ENCODE assay signal across 8 mouse cellular contexts in genomic region chr12:8386451-8387011, GRCm38 (mm10).
DNase-seq lines count a peak whose midpoint lies in the region; ATAC-seq and TF ChIP-seq lines count a peak whose summit lies in the region.

No protein-coding gene starts in this region.

- no peak for TF ChIP-seq EP300 in stomach, postnatal 0 days (optimal IDR thresholded peaks at IDR 0.05)

- no peak overlapping the region for H3K4me2 ChIP-seq in embryonic facial prominence, embryonic 12.5 days (replicated peaks)
- H3K4me2 ChIP-seq in stomach, postnatal 0 days (replicated peaks; ENCODE audit: low read depth): no peak overlapping the region

- no peak for TF ChIP-seq CTCF in stomach, postnatal 0 days (IDR thresholded peaks at IDR 0.05; ENCODE audit: low read depth)

- no peaks in the 10 kb centered on the region for H3K36me3 ChIP-seq in embryonic facial prominence, embryonic 12.5 days
- H3K36me3 ChIP-seq in stomach, postnatal 0 days (ENCODE audit: control insufficient read depth, insufficient read depth, low read length): no peaks in the 10 kb centered on the region

- no peak overlapping the region for H3K4me3 ChIP-seq in embryonic facial prominence, embryonic 12.5 days
- H3K4me3 ChIP-seq in stomach, postnatal 0 days (ENCODE audit: low read depth, low read length): no peak overlapping the region

- peak; percentile 70 for ATAC-seq in embryonic facial prominence, embryonic 12.5 days (ENCODE audit: insufficient number of reproducible peaks, insufficient read depth, low FRiP score, low TSS enrichment)
- ATAC-seq in stomach, postnatal 0 days (ENCODE audit: low FRiP score, low TSS enrichment): peak; percentile 79

- H3K4me1 ChIP-seq in embryonic facial prominence, embryonic 12.5 days: peaks cover 6% of the 10 kb centered on the region; the same call in 1 of the 2 replicates
- H3K4me1 ChIP-seq in stomach, postnatal 0 days (replicated peaks; ENCODE audit: control insufficient read depth, insufficient read depth): no peaks in the 10 kb centered on the region; the same call in 1 of the 2 replicates

- WGBS in embryonic facial prominence, embryonic 12.5 days: 33% methylated on average over 6 of the region's 6 CpGs
- WGBS in stomach, postnatal 0 days: 44% methylated on average over 6 of the region's 6 CpGs

- DNase-seq in kidney, adult 8-10 months: peak; percentile 30 to 38
- no peak for DNase-seq in kidney, adult 18-20 months
- DNase-seq in heart, postnatal 25 days (ENCODE audit: low spot score): peak; percentile 65
- peak; percentile 21 for DNase-seq in liver
- no peak for DNase-seq in stomach, postnatal 0 days (ENCODE audit: low spot score)
- DNase-seq in ovary, postnatal 36 days (ENCODE audit: low spot score): no peak
- DNase-seq in cerebellum, postnatal 4 days (ENCODE audit: low spot score in 2 of 2): no peak

- intact Hi-C loops in heart, postnatal 25 days (cut with DNase I): loop anchor here (5.0 kb wide), 1 partner anchor 59 kb away; no protein-coding TSS in a partner anchor

- H3K9me3 ChIP-seq in embryonic facial prominence, embryonic 12.5 days: 0 out of 2 replicates have a peak, but pooled peaks cover under 1% of the 10 kb centered on the region
- no peaks in the 10 kb centered on the region for H3K9me3 ChIP-seq in stomach, postnatal 0 days (ENCODE audit: control insufficient read depth, low read length)

- H3K27me3 ChIP-seq in embryonic facial prominence, embryonic 12.5 days: no peaks in the 10 kb centered on the region
- no peaks in the 10 kb centered on the region for H3K27me3 ChIP-seq in stomach, postnatal 0 days (ENCODE audit: control insufficient read depth, insufficient read depth, low read length)

- no peak overlapping the region for H3K9ac ChIP-seq in embryonic facial prominence, embryonic 12.5 days
- H3K9ac ChIP-seq in stomach, postnatal 0 days (ENCODE audit: low read length): no peak overlapping the region

- no peak overlapping the region; the same call in 1 of the 2 replicates for H3K27ac ChIP-seq in embryonic facial prominence, embryonic 12.5 days
- H3K27ac ChIP-seq in stomach, postnatal 0 days (replicated peaks): peak overlapping the region; percentile 61

Comparison
In these comparisons a context has a peak if more than half of its experiments do, and no peak if none do; other contexts are left out.
1. DNase-seq: peak in kidney, adult 8-10 months (2 of 2), heart, postnatal 25 days (single experiment) and liver (single experiment); none in kidney, adult 18-20 months (single experiment), stomach, postnatal 0 days (single experiment), ovary, postnatal 36 days (single experiment) and cerebellum, postnatal 4 days (0 of 2).